Mouse (Mus musculus) stomach, embryonic 15.5 days (tissue): ENCODE measurements around the gene Rac1. TPM values are rescaled to one million over a fixed set of nuclear protein-coding genes. Genes with fewer than 3 reads are reported as not detected.

Source experiments
- ATAC-seq: fragments of 200-750 bp; cut with Nextera tagmentation; 2 replicates; pipeline ENCODE4 v1.8.0; 2017; ENCODE audit warnings: low read depth, moderate number of reproducible peaks, moderate TSS enrichment; ENCODE audit not compliant: insufficient read depth, low FRiP score
- H3K27ac ChIP-seq: fragments of 300-500 bp; sonication (generic); 2 replicates; pipeline ENCODE4 v1.5.1; 2015; ENCODE audit warnings: mild to moderate bottlenecking, inconsistent platforms
- H3K27me3 ChIP-seq: fragments of 300-500 bp; sonication (generic); replicated peaks from 2 replicates; pipeline ENCODE4 v1.6.1; 2015; ENCODE audit warnings: inconsistent platforms
- H3K36me3 ChIP-seq: fragments of 300-500 bp; sonication (generic); 2 replicates; pipeline ENCODE4 v1.6.1; 2015; ENCODE audit warnings: inconsistent platforms
- H3K4me1 ChIP-seq: fragments of 300-500 bp; sonication (generic); 2 replicates; pipeline ENCODE4 v1.6.1; 2015; ENCODE audit warnings: inconsistent platforms
- H3K4me2 ChIP-seq: fragments of 300-500 bp; sonication (generic); 2 replicates; pipeline ENCODE4 v1.6.1; 2015; ENCODE audit warnings: mild to moderate bottlenecking, inconsistent platforms
- H3K4me3 ChIP-seq: fragments of 300-500 bp; sonication (generic); replicated peaks from 2 replicates; pipeline ENCODE4 v1.5.1; 2015; ENCODE audit warnings: inconsistent platforms
- H3K9ac ChIP-seq: fragments of 300-500 bp; sonication (generic); 2 replicates; pipeline ENCODE4 v1.6.1; 2015; ENCODE audit warnings: inconsistent platforms
- H3K9me3 ChIP-seq: fragments of 300-500 bp; sonication (generic); 2 replicates; pipeline ENCODE4 v1.6.1; 2016; ENCODE audit warnings: inconsistent platforms
- WGBS: fragments of 180-500 bp; shearing (Covaris S2); methylation state at CpG from one replicate; pipeline ENCODE4 v1.1.7; 2015; 5-methylcytosine and 5-hydroxymethylcytosine counted together
- polyA plus RNA-seq: library from polyadenylated mRNA; unstranded; fragments of >200 nt; fragmentation: Nextera tagmentation; extraction: Ambion mirVana; gene quantifications from 2 replicates; pipeline ENCODE4 v1.2.1, GENCODE M21; 2015

Rac1 gene
- polyA plus RNA-seq, 1 experiment from 2014 or later: 425 TPM

- ATAC-seq: no peak
- Histone ChIP-seq H3K9me3 (no peaks in the 10 kb centered on the region), H3K27me3 (no peaks in the 10 kb centered on the region), H3K9ac (no peak overlapping the region), H3K4me1 (peaks cover 5% of the 10 kb centered on the region; the same call in 1 of the 2 replicates), H3K4me3 (no peak overlapping the region), H3K36me3 (no peaks in the 10 kb centered on the region), H3K27ac (no peak overlapping the region), H3K4me2 (no peak overlapping the region)
- 88% methylated on average over 23 of the region's 23 CpGs for WGBS
These were observed 60.8 kb downstream of the Rac1 start for GRCm38 (mm10) chr5:143466891-143467669.

- Histone ChIP-seq H3K4me1 (peaks cover 5% of the 10 kb centered on the region; the same call in 1 of the 2 replicates), H3K4me2 (peak overlapping the region; percentile 94), H3K36me3 (no peaks in the 10 kb centered on the region), H3K9ac (peak overlapping the region; percentile 66), H3K27ac (no peak overlapping the region), H3K27me3 (no peaks in the 10 kb centered on the region), H3K9me3 (no peaks in the 10 kb centered on the region), H3K4me3 (peak overlapping the region; percentile 78)
- no peak for ATAC-seq
- 29% methylated on average over 23 of the region's 23 CpGs for WGBS
These were observed 62.4 kb downstream of the Rac1 start for GRCm38 (mm10) chr5:143465156-143466085.

GRCm38 (mm10) chr5:143464757-143465118 is 63.1 kb downstream of the Rac1 start:
- Histone ChIP-seq H3K27ac (peak overlapping the region; percentile 16; the same call in 1 of the 2 replicates), H3K4me2 (peak overlapping the region; percentile 94), H3K4me1 (peaks cover 5% of the 10 kb centered on the region; the same call in 1 of the 2 replicates), H3K9ac (peak overlapping the region; percentile 66), H3K36me3 (no peaks in the 10 kb centered on the region), H3K27me3 (no peaks in the 10 kb centered on the region), H3K9me3 (no peaks in the 10 kb centered on the region), H3K4me3 (peak overlapping the region; percentile 78)
- peak; percentile 47 for ATAC-seq
- WGBS: under 1% methylated on average over 20 of the region's 20 CpGs

DNA sequence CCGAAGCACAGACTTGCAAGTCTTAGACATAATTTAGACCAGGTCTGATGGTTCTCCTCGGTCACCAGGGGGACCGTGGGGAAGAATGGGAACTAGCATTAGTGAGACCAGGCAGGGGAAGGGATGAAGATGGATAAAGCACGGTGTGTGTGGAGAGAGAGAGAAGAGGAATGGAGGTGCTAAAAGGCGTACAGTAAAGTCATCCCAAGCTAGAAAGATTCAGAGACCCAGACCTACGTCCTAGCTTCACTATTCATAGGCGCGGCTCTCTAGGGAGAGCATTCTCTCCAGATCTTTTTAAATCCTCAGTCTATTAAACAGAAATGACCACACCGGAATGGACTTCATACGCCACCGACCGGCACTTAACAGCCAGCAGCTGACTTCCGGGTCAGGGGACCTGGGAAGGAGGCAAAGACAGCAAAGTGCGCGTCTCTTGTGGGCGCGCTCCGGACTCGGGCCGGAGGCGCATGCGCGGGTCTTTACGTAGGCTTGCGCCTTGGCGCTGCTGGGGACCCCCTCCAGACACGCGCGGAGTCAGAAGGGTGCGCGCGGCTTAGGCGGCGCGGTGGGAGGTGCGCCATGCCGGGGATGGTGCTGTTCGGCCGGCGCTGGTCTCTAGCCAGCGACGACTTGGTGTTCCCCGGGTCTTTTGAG is 63.6 kb downstream of the Rac1 start, which contains the start of gene Daglb:
Daglb (plus strand) TSS at position 485 of the 657 bp plus-strand sequence.
- Histone ChIP-seq H3K4me3 (peak within 1 kb of the TSS; percentile 78), H3K27ac (peak within 1 kb of the TSS; percentile 17; the same call in 1 of the 2 replicates), H3K4me1 (peaks cover 5% of the 10 kb centered on the region; the same call in 1 of the 2 replicates), H3K27me3 (no peaks in the 10 kb centered on the region), H3K9me3 (no peaks in the 10 kb centered on the region), H3K36me3 (no peaks in the 10 kb centered on the region), H3K4me2 (peak within 1 kb of the TSS; percentile 94), H3K9ac (peak within 1 kb of the TSS; percentile 66)
- peak; percentile 94 for ATAC-seq
- 3% methylated on average over 43 of the region's 43 CpGs for WGBS

DNA sequence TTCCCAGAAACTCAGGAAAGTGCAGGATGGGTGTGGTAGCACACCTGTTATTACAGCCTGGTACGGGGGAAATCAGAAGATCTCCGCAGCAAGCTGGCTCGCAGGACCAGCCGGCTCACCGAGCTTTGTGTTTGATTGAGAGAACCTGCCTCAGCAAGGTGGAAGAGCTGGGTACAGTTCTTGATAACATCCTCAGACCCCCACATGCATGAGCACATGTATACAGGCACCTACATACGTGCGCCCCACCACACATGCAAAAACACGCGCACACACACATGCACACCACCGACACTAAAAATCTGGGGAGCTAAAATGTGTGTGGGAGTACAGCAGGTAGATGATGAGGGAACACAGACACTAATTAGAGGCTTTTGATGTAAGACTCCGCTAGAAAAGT is 64.2 kb downstream of the Rac1 start:
- Histone ChIP-seq H3K36me3 (no peaks in the 10 kb centered on the region), H3K4me1 (peaks cover 5% of the 10 kb centered on the region; the same call in 1 of the 2 replicates), H3K4me3 (peak overlapping the region; percentile 78), H3K9me3 (no peaks in the 10 kb centered on the region), H3K27ac (no peak overlapping the region), H3K4me2 (peak overlapping the region; percentile 94), H3K9ac (no peak overlapping the region), H3K27me3 (no peaks in the 10 kb centered on the region)
- 72% methylated on average over 11 of the region's 11 CpGs for WGBS
- ATAC-seq: no peak

Other genes starting within 250 kb of the Rac1 start
- gene Zfp853, start 234.4 kb downstream of the Rac1 start, polyA plus RNA-seq: 0.09 TPM in 2 replicates
- 32.6 and 34.3 TPM in 2 replicates for gene E130309D02Rik, start 212.7 kb downstream of the Rac1 start, polyA plus RNA-seq
- 66.5 and 70.2 TPM in 2 replicates for gene Zdhhc4, start 198.8 kb downstream of the Rac1 start, polyA plus RNA-seq
- 1.1 and 2.0 TPM in 2 replicates for gene Grid2ip, start 170.7 kb downstream of the Rac1 start, polyA plus RNA-seq
- 357 and 384 TPM in 2 replicates for gene Kdelr2, start 124.2 kb downstream of the Rac1 start, polyA plus RNA-seq
- gene Daglb, start 63.5 kb downstream of the Rac1 start, polyA plus RNA-seq: 10.4 and 11.3 TPM in 2 replicates
- 49.8 and 53.9 TPM in 2 replicates for gene Cyth3, start 94.4 kb upstream of the Rac1 start, polyA plus RNA-seq
- 17.2 and 18.4 TPM in 2 replicates for gene Usp42, start 204.2 kb upstream of the Rac1 start, polyA plus RNA-seq